Mouse (Mus musculus) heart, embryonic 14.5 days (tissue): ENCODE measurements around the gene Plekhg3. TPM values are rescaled to one million over a fixed set of nuclear protein-coding genes. Genes with fewer than 3 reads are reported as not detected.

Source experiments
- ATAC-seq: fragments of 200-750 bp; cut with Nextera tagmentation; 2 replicates; pipeline ENCODE4 v1.8.0; 2017; ENCODE audit warnings: low read depth, moderate TSS enrichment; ENCODE audit not compliant: insufficient number of reproducible peaks, insufficient read depth, low FRiP score
- H3K27ac ChIP-seq, 2 experiments: fragments of 200-500 bp in 1 of 2; fragments of 300-500 bp in 1 of 2; sonication (generic) in 1 of 2; replicated peaks in 1 of 2; 2 replicates each; pipeline ENCODE4 v1.5.1; 2012 to 2014; ENCODE audit warnings: low read depth in 2 of 2, low read length in 2 of 2, control low read depth in 1 of 2, mild to moderate bottlenecking in 1 of 2, mixed read lengths in 1 of 2; ENCODE audit not compliant: control insufficient read depth in 1 of 2, insufficient read depth in 1 of 2
- H3K27me3 ChIP-seq: fragments of 300-500 bp; sonication (generic); 2 replicates; pipeline ENCODE4 v1.6.1; 2014; ENCODE audit warnings: mild to moderate bottlenecking, low read length, control low read depth; ENCODE audit not compliant: control insufficient read depth, insufficient read depth
- H3K36me3 ChIP-seq: fragments of 300-500 bp; sonication (generic); 2 replicates; pipeline ENCODE4 v1.6.1; 2014; ENCODE audit warnings: mild to moderate bottlenecking, control low read depth, low read length, mixed read lengths; ENCODE audit not compliant: control insufficient read depth, insufficient read depth
- H3K4me1 ChIP-seq, 2 experiments: fragments of 200-500 bp in 1 of 2; fragments of 300-500 bp in 1 of 2; sonication (generic) in 1 of 2; 2 replicates each; pipeline ENCODE4 v1.6.1; 2012 to 2014; ENCODE audit warnings: low read length in 2 of 2, control low read depth in 1 of 2, mixed read lengths in 1 of 2; ENCODE audit not compliant: control insufficient read depth in 2 of 2, insufficient read depth in 2 of 2
- H3K4me2 ChIP-seq: fragments of 300-500 bp; sonication (generic); 2 replicates; pipeline ENCODE4 v1.6.1; 2014; ENCODE audit warnings: mild to moderate bottlenecking, low read length
- H3K4me3 ChIP-seq, 2 experiments: fragments of 200-500 bp in 1 of 2; fragments of 300-500 bp in 1 of 2; sonication (generic) in 1 of 2; 2 replicates each; pipeline ENCODE4 v1.5.1; 2012 to 2014; ENCODE audit warnings: low read length in 2 of 2, mild to moderate bottlenecking in 2 of 2, control low read depth in 1 of 2, low read depth in 1 of 2, moderate library complexity in 1 of 2; ENCODE audit not compliant: control insufficient read depth in 1 of 2, insufficient read depth in 1 of 2
- H3K9ac ChIP-seq: fragments of 300-500 bp; sonication (generic); 2 replicates; pipeline ENCODE4 v1.6.1; 2014; ENCODE audit warnings: mild to moderate bottlenecking, low read length
- H3K9me3 ChIP-seq: fragments of 300-500 bp; sonication (generic); 2 replicates; pipeline ENCODE4 v1.6.1; 2016; ENCODE audit warnings: low read length, control low read depth; ENCODE audit not compliant: control insufficient read depth
- WGBS: fragments of 180-500 bp; shearing (Covaris S2); extraction: QIAGEN DNeasy Blood & Tissue Kit; methylation state at CpG from one replicate; pipeline ENCODE4 v1.1.7; 2014; 5-methylcytosine and 5-hydroxymethylcytosine counted together
- microRNA-seq: library from miRNA; unstranded; fragments of <30 nt; microRNA quantifications from one replicate; pipeline ENCODE4, GENCODE M21; 2016
- polyA plus RNA-seq: library from polyadenylated mRNA; unstranded; fragments of >200 nt; fragmentation: Nextera tagmentation; extraction: Ambion mirVana; gene quantifications from 2 replicates; pipeline ENCODE4 v1.2.1, GENCODE M21; 2014

Gene Plekhg3
- polyA plus RNA-seq, 1 experiment from 2014 or later = 7.5 TPM

- H3K4me3 ChIP-seq = no peak overlapping the region
- H3K9me3 ChIP-seq = no peaks in the 10 kb centered on the region
- H3K9ac ChIP-seq = no peak overlapping the region
- peaks cover 7 to 13% of the 10 kb centered on the region in 2 experiments; a peak in 3 of 4 replicates for H3K4me1 ChIP-seq
- H3K36me3 ChIP-seq = peaks cover 31% of the 10 kb centered on the region
- 54% methylated on average over 6 of the region's 6 CpGs for WGBS
- no peak overlapping the region for H3K4me2 ChIP-seq
- no peak overlapping the region for H3K27ac ChIP-seq
- ATAC-seq = no peak
- H3K27me3 ChIP-seq = no peaks in the 10 kb centered on the region
Measured at GRCm38 (mm10) chr12:76623374-76623773, 92.7 kb downstream of the Plekhg3 start.

Small RNAs within 50 kb of the gene (microRNA-seq; reads per million reads assigned to microRNA genes)
- gene Mir5135 = 1.1 reads per million

Other genes starting within 250 kb of the Plekhg3 start
- gene Akap5, start 206.0 kb upstream of the Plekhg3 start, polyA plus RNA-seq = 4.2 and 5.3 TPM in 2 replicates
- gene Zbtb25, start 161.3 kb upstream of the Plekhg3 start, polyA plus RNA-seq = 12.1 and 14.4 TPM in 2 replicates
- 8.0 and 8.8 TPM in 2 replicates for gene Zbtb1, start 160.6 kb upstream of the Plekhg3 start, polyA plus RNA-seq
- 14.8 and 15.6 TPM in 2 replicates for gene Hspa2, start 126.7 kb upstream of the Plekhg3 start, polyA plus RNA-seq
- gene Ppp1r36, start 113.4 kb upstream of the Plekhg3 start, polyA plus RNA-seq = 2.4 and 3.9 TPM in 2 replicates
- gene Sptb, start 179.7 kb downstream of the Plekhg3 start, polyA plus RNA-seq = 7.4 and 8.0 TPM in 2 replicates
- 224 and 228 TPM in 2 replicates for gene Churc1, start 234.6 kb downstream of the Plekhg3 start, polyA plus RNA-seq
- gene Fntb, start 234.7 kb downstream of the Plekhg3 start, polyA plus RNA-seq = 24.5 and 27.4 TPM in 2 replicates